Mouse (Mus musculus) stomach, postnatal 0 days (tissue): ENCODE measurements around the gene Snap47. TPM values are rescaled to one million over a fixed set of nuclear protein-coding genes. Genes with fewer than 3 reads are reported as not detected.

Source experiments
- ATAC-seq: fragments of 200-750 bp; cut with Nextera tagmentation; 2 replicates; pipeline ENCODE4 v1.8.0; 2017; ENCODE audit not compliant: low FRiP score, low TSS enrichment
- DNase-seq: peaks from one replicate; pipeline ENCODE4 v3.0.0-alpha.2; 2016; ENCODE audit warnings: low spot score
- H3K27ac ChIP-seq: fragments of 300-500 bp; sonication (generic); replicated peaks from 2 replicates; pipeline ENCODE4 v1.5.1; 2014; ENCODE audit warnings: mild to moderate bottlenecking, control low read depth
- H3K27me3 ChIP-seq: fragments of 300-500 bp; sonication (generic); 2 replicates; pipeline ENCODE4 v1.6.1; 2014; ENCODE audit warnings: low read length; ENCODE audit not compliant: control insufficient read depth, insufficient read depth
- H3K36me3 ChIP-seq: fragments of 300-500 bp; sonication (generic); 2 replicates; pipeline ENCODE4 v1.6.1; 2014; ENCODE audit warnings: low read length, mixed read lengths; ENCODE audit not compliant: control insufficient read depth, insufficient read depth
- H3K4me1 ChIP-seq: fragments of 300-500 bp; sonication (generic); replicated peaks from 2 replicates; pipeline ENCODE4 v1.6.1; 2014; ENCODE audit warnings: antibody characterized with exemption; ENCODE audit not compliant: control insufficient read depth, insufficient read depth
- H3K4me2 ChIP-seq: fragments of 300-500 bp; sonication (generic); replicated peaks from 2 replicates; pipeline ENCODE4 v1.6.1; 2014; ENCODE audit warnings: low read depth, mild to moderate bottlenecking, control low read depth, moderate library complexity
- H3K4me3 ChIP-seq: fragments of 300-500 bp; sonication (generic); 2 replicates; pipeline ENCODE4 v1.5.1; 2014; ENCODE audit warnings: low read depth, low read length, control low read depth
- H3K9ac ChIP-seq: fragments of 300-500 bp; sonication (generic); 2 replicates; pipeline ENCODE4 v1.6.1; 2014; ENCODE audit warnings: mild to moderate bottlenecking, low read length, control low read depth, mixed read lengths
- H3K9me3 ChIP-seq: fragments of 300-500 bp; sonication (generic); 2 replicates; pipeline ENCODE4 v1.6.1; 2016; ENCODE audit warnings: low read length; ENCODE audit not compliant: control insufficient read depth
- CTCF ChIP-seq: IDR thresholded peaks from 2 replicates; pipeline ENCODE4 v1.5.1; 2016; ENCODE audit warnings: antibody characterized with exemption, low read depth, mild to moderate bottlenecking, moderate library complexity
- EP300 ChIP-seq: optimal IDR thresholded peaks from 2 replicates; pipeline ENCODE3; 2016; ENCODE audit warnings: antibody characterized with exemption
- WGBS: fragments of 180-500 bp; shearing (Covaris S2); extraction: QIAGEN DNeasy Blood & Tissue Kit; methylation state at CpG from one replicate; pipeline ENCODE4 v1.1.7; 2014; 5-methylcytosine and 5-hydroxymethylcytosine counted together
- polyA plus RNA-seq: library from polyadenylated mRNA; unstranded; fragments of >200 nt; fragmentation: Nextera tagmentation; extraction: Ambion mirVana; gene quantifications from 2 replicates; pipeline ENCODE4 v1.2.1, GENCODE M21; 2015

The Snap47 gene
- polyA plus RNA-seq, 1 experiment from 2014 or later, result 50.6 TPM

- Histone ChIP-seq H3K4me3 (no peak overlapping the region), H3K27me3 (no peaks in the 10 kb centered on the region), H3K36me3 (no peaks in the 10 kb centered on the region), H3K27ac (peak overlapping the region; percentile 35; the same call in 1 of the 2 replicates), H3K4me1 (peaks cover 3% of the 10 kb centered on the region; the same call in 1 of the 2 replicates), H3K9me3 (no peaks in the 10 kb centered on the region), H3K9ac (no peak overlapping the region), H3K4me2 (no peak overlapping the region)
- ATAC-seq (no peak), DNase-seq (no peak)
- WGBS, result 73% methylated on average over 4 of the region's 4 CpGs
- no peak for TF ChIP-seq EP300
- no peak for TF ChIP-seq CTCF
Measured at GRCm38 (mm10) chr11:59389617-59390016, 61.4 kb downstream of the Snap47 start.

GRCm38 (mm10) chr11:59388806-59389205, 62.2 kb downstream of the Snap47 start:
- H3K4me1 ChIP-seq, result peaks cover 7% of the 10 kb centered on the region; the same call in 1 of the 2 replicates
- H3K27me3 ChIP-seq, result no peaks in the 10 kb centered on the region
- no peak overlapping the region for H3K4me2 ChIP-seq
- DNase-seq (no peak), ATAC-seq (no peak)
- no peaks in the 10 kb centered on the region for H3K9me3 ChIP-seq
- H3K36me3 ChIP-seq, result no peaks in the 10 kb centered on the region
- no peak overlapping the region for H3K9ac ChIP-seq
- TF ChIP-seq CTCF (no peak), EP300 (no peak)
- H3K4me3 ChIP-seq, result no peak overlapping the region
- 83% methylated on average over 4 of the region's 4 CpGs for WGBS
- no peak overlapping the region for H3K27ac ChIP-seq

- H3K9ac ChIP-seq, result no peak overlapping the region
- ATAC-seq, result no peak
- 57% methylated on average over 4 of the region's 4 CpGs for WGBS
Measured at GRCm38 (mm10) chr11:59387471-59387870, 63.5 kb downstream of the Snap47 start.

GRCm38 (mm10) chr11:59385123-59385522, 65.9 kb downstream of the Snap47 start:
- 0 out of 2 replicates have a peak overlapping the region, but pooled peaks have one; percentile 13 for H3K27ac ChIP-seq
- no peak overlapping the region for H3K4me3 ChIP-seq
- ATAC-seq, result no peak; the same call in 1 of the 2 replicates

More at GRCm38 (mm10) chr11:59387471-59387870, 63.5 kb downstream of the Snap47 start:
- DNase-seq, result no peak
- TF ChIP-seq EP300, result no peak
- no peak for TF ChIP-seq CTCF
- Histone ChIP-seq H3K4me1 (peaks cover 7% of the 10 kb centered on the region; the same call in 1 of the 2 replicates), H3K27ac (no peak overlapping the region), H3K9me3 (no peaks in the 10 kb centered on the region), H3K27me3 (no peaks in the 10 kb centered on the region), H3K4me2 (no peak overlapping the region), H3K4me3 (no peak overlapping the region), H3K36me3 (no peaks in the 10 kb centered on the region)

GRCm38 (mm10) chr11:59384441-59384959, 66.5 kb downstream of the Snap47 start:
- Histone ChIP-seq H3K36me3 (no peaks in the 10 kb centered on the region), H3K9ac (0 out of 2 replicates have a peak overlapping the region, but pooled peaks have one; percentile 8), H3K4me2 (no peak overlapping the region), H3K4me3 (no peak overlapping the region), H3K27ac (0 out of 2 replicates have a peak overlapping the region, but pooled peaks have one; percentile 13), H3K9me3 (no peaks in the 10 kb centered on the region), H3K4me1 (peaks cover 7% of the 10 kb centered on the region; the same call in 1 of the 2 replicates), H3K27me3 (no peaks in the 10 kb centered on the region)
- WGBS, result 33% methylated on average over 7 of the region's 7 CpGs
- no peak for TF ChIP-seq CTCF
- TF ChIP-seq EP300, result no peak
- DNase-seq, result no peak
- no peak for ATAC-seq

More at GRCm38 (mm10) chr11:59385123-59385522, 65.9 kb downstream of the Snap47 start:
- Histone ChIP-seq H3K9me3 (no peaks in the 10 kb centered on the region), H3K36me3 (no peaks in the 10 kb centered on the region), H3K27me3 (no peaks in the 10 kb centered on the region), H3K9ac (peak overlapping the region; percentile 8; the same call in 1 of the 2 replicates), H3K4me2 (no peak overlapping the region), H3K4me1 (peaks cover 7% of the 10 kb centered on the region; the same call in 1 of the 2 replicates)
- WGBS, result 17% methylated on average over 8 of the region's 8 CpGs
- TF ChIP-seq EP300 (no peak), CTCF (no peak)
- peak; percentile 34 for DNase-seq

GRCm38 (mm10) chr11:59379547-59379946, 71.4 kb downstream of the Snap47 start:
- no peaks in the 10 kb centered on the region for H3K27me3 ChIP-seq
- H3K9me3 ChIP-seq, result no peaks in the 10 kb centered on the region
- H3K4me2 ChIP-seq, result no peak overlapping the region
- H3K4me3 ChIP-seq, result no peak overlapping the region
- no peak overlapping the region for H3K9ac ChIP-seq
- TF ChIP-seq CTCF (no peak), EP300 (no peak)
- H3K27ac ChIP-seq, result no peak overlapping the region
- H3K36me3 ChIP-seq, result no peaks in the 10 kb centered on the region
- peaks cover 5% of the 10 kb centered on the region; the same call in 1 of the 2 replicates for H3K4me1 ChIP-seq
- DNase-seq, result no peak
- no peak for ATAC-seq
